Mouse (Mus musculus) natural killer cell, adult 2 months (primary cell): ENCODE measurements around the gene Gm5890.
"Not testable (repeated sequence)": the region's sequence is repeated elsewhere in the genome, so short reads cannot be mapped to it uniquely, and the experiment has no call there.

ENCODE experiments used
- DNase-seq, 2 experiments: peaks; one replicate each; pipeline ENCODE4 v3.0.0; 2022; ENCODE audit warnings: low spot score in 2 of 2

Gene Gm5890

DNA sequence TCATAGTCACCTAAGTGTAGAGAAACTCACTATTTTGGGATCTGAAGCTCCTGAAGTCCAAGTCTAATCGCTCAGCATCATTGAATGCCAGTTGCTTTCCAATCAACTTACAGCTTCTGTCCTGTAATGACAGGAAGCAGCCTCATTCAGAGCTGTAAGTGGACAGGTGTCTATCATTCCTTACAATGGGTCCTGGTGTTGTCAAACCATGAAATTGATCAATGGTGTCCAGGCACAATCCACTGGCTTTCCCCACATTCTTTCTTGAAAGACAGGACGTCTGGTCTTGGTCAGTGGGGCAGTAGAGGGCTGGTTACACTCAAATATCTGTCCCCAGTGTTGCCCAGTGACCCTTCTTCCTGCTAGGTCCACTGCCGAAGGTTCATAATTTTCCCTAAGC lies at the start of gene Gm5890:
TSS of gene Gm5890 (minus strand) at position 101 of the 400 bp plus-strand sequence.
- not testable (repeated sequence) for DNase-seq

DNA sequence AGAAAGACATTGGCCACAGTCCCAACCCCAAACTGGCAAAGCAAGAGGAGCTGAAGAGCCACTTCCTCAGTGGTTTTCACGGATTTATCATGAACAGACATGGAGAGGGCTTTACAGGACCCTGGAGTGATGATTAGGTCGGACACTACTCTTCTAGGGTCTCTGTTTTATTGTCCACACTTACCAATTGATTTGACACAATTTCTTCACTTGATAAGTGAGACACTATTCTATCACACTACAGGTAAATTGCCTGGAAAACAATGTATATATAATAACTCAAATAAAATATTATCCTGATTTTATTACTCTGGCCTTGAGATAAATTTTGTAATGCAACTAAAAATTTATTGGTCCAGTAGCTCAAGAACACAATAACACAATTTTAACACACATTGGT lies 28.9 kb downstream of the Gm5890 start, which contains the start of gene Gm4498:
TSS of gene Gm4498 (minus strand) at position 101 of the 400 bp plus-strand sequence.
- not testable (repeated sequence) for DNase-seq
